ENCODE assay signal across 16 mouse cellular contexts in the genomic region with DNA sequence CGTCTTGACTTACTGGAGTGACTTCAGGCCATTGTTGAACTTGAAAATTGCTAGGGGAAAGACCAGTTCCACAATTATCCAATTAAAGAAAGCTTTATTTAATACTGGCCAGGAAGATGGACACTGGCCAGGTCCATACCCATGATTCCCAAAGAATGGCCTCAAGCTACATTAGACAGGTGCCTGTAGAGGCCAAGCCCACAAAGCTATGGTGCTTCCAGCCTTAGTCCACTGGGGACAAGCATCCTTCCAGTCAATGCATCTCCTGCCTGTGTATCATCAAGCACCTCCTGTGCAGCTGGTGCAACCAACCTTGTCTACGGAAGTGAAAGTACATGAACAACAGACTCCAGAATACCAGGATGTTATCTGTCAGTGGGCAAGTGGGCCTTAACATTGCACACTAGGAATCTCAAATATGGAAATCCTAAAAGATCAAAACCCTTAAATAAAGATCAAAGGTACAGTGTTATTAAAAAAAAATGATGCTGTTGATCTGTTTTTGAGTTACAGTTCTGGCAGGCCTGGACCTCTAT. TPM values are rescaled to one million over a fixed set of nuclear protein-coding genes. Genes with fewer than 3 reads are reported as not detected.
DNase-seq lines count a peak whose midpoint lies in the region; ATAC-seq lines count a peak whose summit lies in the region.
"Had no signal": no experiment of that assay in that cellular context is flagged by ENCODE, and none has a peak within 500 bp of the region (broad histone marks: within the 10 kb centered on the region; RNA-seq: fewer than 3 reads in every experiment).

No protein-coding gene starts in this region.

- H3K27me3 ChIP-seq in hindbrain, embryonic 12.5 days, result no peaks in the 10 kb centered on the region
- H3K27me3 ChIP-seq in midbrain, embryonic 14.5 days (ENCODE audit: control insufficient read depth, insufficient read depth, low read length), result no peaks in the 10 kb centered on the region
- H3K27me3 ChIP-seq: embryonic facial prominence, embryonic 15.5 days; megakaryocyte, embryonic 14.5 days had no signal

- H3K36me3 ChIP-seq in hindbrain, embryonic 12.5 days, result peaks cover 18% of the 10 kb centered on the region
- H3K36me3 ChIP-seq in midbrain, embryonic 14.5 days (ENCODE audit: control insufficient read depth, insufficient read depth, low read length), result peaks cover 20% of the 10 kb centered on the region

- H3K4me3 ChIP-seq in hindbrain, embryonic 12.5 days, result no peak overlapping the region
- H3K4me3 ChIP-seq in midbrain, embryonic 14.5 days (replicated peaks; ENCODE audit: low read depth, low read length), result no peak overlapping the region

- H3K27ac ChIP-seq in hindbrain, embryonic 12.5 days, result peak overlapping the region; percentile 99
- peak overlapping the region; percentile 99 for H3K27ac ChIP-seq in midbrain, embryonic 14.5 days (replicated peaks; ENCODE audit: low read depth, low read length)

- WGBS in hindbrain, embryonic 12.5 days, result 91% methylated on average over 2 of the region's 2 CpGs
- WGBS in midbrain, embryonic 14.5 days, result 95% methylated on average over 2 of the region's 2 CpGs

- H3K9ac ChIP-seq in hindbrain, embryonic 12.5 days, result no peak overlapping the region
- H3K9ac ChIP-seq in midbrain, embryonic 14.5 days (replicated peaks; ENCODE audit: low read length), result no peak overlapping the region

- no peak for ATAC-seq in hindbrain, embryonic 12.5 days (ENCODE audit: low FRiP score)
- no peak for ATAC-seq in midbrain, embryonic 14.5 days (ENCODE audit: low FRiP score, low TSS enrichment)
- ATAC-seq in erythroid progenitor cell, adult 5-6 weeks (replicated peaks; ENCODE audit: low FRiP score, poor library complexity, severe bottlenecking), result no peak
- ATAC-seq: forebrain, postnatal 0 days had no signal

- DNase-seq in cerebellum, adult 8-10 months, result peak; percentile 7
- DNase-seq in cerebellum, adult 18-20 months, result no peak
- DNase-seq in A20 (ENCODE audit: low read depth, low spot score), result peak; percentile 80
- DNase-seq in midbrain, embryonic 14.5 days, result no peak
- no peak for DNase-seq in urinary bladder, postnatal 36 days (ENCODE audit: low spot score in 2 of 2)
- no peak for DNase-seq in frontal cortex, postnatal 14 days (ENCODE audit: low spot score in 2 of 2)
- DNase-seq: adrenal gland, adult 8-10 months; forebrain, postnatal 0 days; heart, postnatal 10 days; kidney, adult 18-20 months; lung, adult 18-20 months; right cerebral cortex, postnatal 14 days had no signal

- peaks cover 11% of the 10 kb centered on the region for H3K4me1 ChIP-seq in hindbrain, embryonic 12.5 days
- peaks cover 14% of the 10 kb centered on the region for H3K4me1 ChIP-seq in midbrain, embryonic 14.5 days (ENCODE audit: control insufficient read depth, insufficient read depth, low read length)

- no peak overlapping the region for H3K4me2 ChIP-seq in hindbrain, embryonic 12.5 days (replicated peaks)
- no peak overlapping the region for H3K4me2 ChIP-seq in midbrain, embryonic 14.5 days (ENCODE audit: low read length)

- no peaks in the 10 kb centered on the region; the same call in 1 of the 2 replicates for H3K9me3 ChIP-seq in hindbrain, embryonic 12.5 days (replicated peaks)
- H3K9me3 ChIP-seq in midbrain, embryonic 14.5 days (ENCODE audit: control insufficient read depth, low read length), result no peaks in the 10 kb centered on the region
- H3K9me3 ChIP-seq: embryonic facial prominence, embryonic 15.5 days; megakaryocyte, embryonic 14.5 days had no signal

RNA-seq across cellular contexts. Expression of a gene that starts 1.2 kb away (rescaled TPM):
- 137 and 149 TPM in 2 replicates for polyA plus RNA-seq in hindbrain, embryonic 12.5 days (2016; fragmentation: Nextera tagmentation; extraction: Ambion mirVana)
- 150 and 170 TPM in 2 replicates for polyA plus RNA-seq in midbrain, embryonic 14.5 days (2014; fragmentation: Nextera tagmentation; extraction: Ambion mirVana)
- total RNA-seq in erythroid progenitor cell, adult 5-6 weeks (2015; ENCODE audit: low replicate concordance), result 1.4 TPM in 1 of 2 replicates, not detected in the other
- total RNA-seq in erythroid progenitor cell, adult 5-6 weeks (2017; ENCODE audit: low replicate concordance), result 1.9 and 5.4 TPM in 2 replicates

Comparison
In these comparisons a context has a peak if more than half of its experiments do, and no peak if none do; other contexts are left out.
1. DNase-seq: peak in cerebellum, adult 8-10 months (single experiment) and A20 (single experiment); none in cerebellum, adult 18-20 months (0 of 2), midbrain, embryonic 14.5 days (single experiment), urinary bladder, postnatal 36 days (0 of 2) and frontal cortex, postnatal 14 days (0 of 2).